Mouse (Mus musculus) layer of hippocampus, adult 9-10 months (tissue): Measurements from ENCODE around the gene Gm20388.
A peak's percentile ranks its signal among the peaks of the same experiment; 100 is the strongest.

Experiments
- DNase-seq: peaks from one replicate; pipeline ENCODE4 v3.0.0; 2022; ENCODE audit warnings: low spot score

Gene Gm20388

GRCm38 (mm10) chr8:122931834-122932560, 3021.4 kb downstream of the Gm20388 start:
- DNase-seq, result peak; percentile 73

DNA sequence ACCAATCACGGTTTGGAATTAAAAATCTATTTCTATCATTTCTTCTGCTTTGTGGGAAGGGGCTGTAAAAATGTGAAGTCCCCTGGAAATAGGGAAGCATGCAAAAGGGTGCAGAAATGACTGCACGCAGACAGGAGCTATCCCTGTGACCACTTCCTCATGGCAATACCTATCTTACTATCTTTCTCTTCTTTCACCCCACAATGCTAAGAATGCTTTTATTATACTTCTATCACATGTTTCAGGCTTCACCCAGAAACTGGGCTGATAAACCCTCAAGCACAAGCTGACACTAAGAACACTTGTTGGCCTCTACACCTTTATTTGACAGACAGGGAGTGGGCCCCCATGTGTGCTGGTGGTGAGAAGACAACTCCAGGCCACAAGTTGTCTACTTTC, 3021.9 kb downstream of the Gm20388 start:
- no peak for DNase-seq

- DNase-seq, result no peak
Observed at GRCm38 (mm10) chr8:122933973-122934372, 3023.3 kb downstream of the Gm20388 start.

DNA sequence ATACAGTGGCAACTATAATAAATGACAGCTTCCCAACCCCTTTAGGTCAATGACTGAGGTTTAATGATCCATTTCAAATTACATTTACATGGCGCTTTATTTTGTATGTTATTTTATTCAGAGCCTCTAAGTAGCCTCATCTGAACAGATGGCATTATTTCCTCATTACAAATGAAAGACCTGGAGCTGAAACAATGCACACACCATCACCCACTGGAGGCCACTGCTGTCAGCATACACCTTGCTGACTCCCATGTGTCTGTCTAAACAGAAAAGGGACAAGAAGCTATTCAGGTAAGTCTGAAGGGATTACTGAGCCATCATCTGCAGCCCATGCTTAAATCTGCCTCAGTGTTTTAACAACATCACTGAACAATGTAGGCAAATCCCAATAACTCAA, 3024.5 kb downstream of the Gm20388 start:
- no peak for DNase-seq

DNA sequence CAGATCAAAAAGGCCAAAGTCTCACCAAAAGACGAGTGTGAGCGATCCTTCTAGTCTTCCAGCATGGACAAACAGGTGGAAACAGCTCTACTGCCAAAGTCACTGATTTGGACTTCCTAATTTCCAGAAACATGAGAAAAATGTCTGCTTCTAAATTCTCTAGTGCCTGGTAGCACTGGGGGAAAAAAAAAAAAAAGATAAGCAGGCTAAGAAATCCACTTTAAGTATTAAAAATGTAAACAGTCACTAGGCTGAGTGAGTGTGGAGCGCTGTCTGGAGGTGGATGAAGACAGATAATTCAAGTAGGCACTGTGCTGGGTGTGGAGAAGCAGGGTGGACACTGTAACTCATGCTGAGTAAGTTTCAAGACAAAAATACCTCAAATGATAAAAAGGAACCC, 3025.3 kb downstream of the Gm20388 start:
- no peak for DNase-seq

GRCm38 (mm10) chr8:122937545-122938053, 3027.0 kb downstream of the Gm20388 start:
- DNase-seq, result no peak

- no peak for DNase-seq
Observed at GRCm38 (mm10) chr8:122938170-122938569, 3027.5 kb downstream of the Gm20388 start.

- no peak for DNase-seq
Observed at GRCm38 (mm10) chr8:122938591-122938990, 3027.9 kb downstream of the Gm20388 start.

GRCm38 (mm10) chr8:122942803-122943713, 3032.4 kb downstream of the Gm20388 start:
- DNase-seq, result no peak

GRCm38 (mm10) chr8:122945775-122946174, 3035.1 kb downstream of the Gm20388 start:
- no peak for DNase-seq

DNA sequence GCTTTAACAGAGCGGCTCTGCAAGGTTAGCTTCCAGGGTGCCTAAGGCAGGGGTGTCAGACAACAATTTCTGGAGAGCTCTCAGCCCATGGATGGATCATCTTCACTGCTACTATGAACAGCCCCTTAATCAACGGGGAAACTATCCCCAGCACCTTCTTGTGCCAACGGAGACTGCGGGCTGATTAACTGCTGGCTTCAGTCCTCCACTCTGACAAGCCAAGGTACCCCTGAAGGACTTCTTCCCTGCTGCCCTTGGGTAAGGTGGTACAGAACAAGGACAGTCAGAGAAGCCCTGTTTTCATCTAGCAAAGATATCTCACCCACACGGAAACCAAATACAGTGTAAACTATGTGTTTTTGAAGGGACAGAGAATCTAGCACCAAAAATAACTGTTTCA, 3039.1 kb downstream of the Gm20388 start:
- no peak for DNase-seq

DNA sequence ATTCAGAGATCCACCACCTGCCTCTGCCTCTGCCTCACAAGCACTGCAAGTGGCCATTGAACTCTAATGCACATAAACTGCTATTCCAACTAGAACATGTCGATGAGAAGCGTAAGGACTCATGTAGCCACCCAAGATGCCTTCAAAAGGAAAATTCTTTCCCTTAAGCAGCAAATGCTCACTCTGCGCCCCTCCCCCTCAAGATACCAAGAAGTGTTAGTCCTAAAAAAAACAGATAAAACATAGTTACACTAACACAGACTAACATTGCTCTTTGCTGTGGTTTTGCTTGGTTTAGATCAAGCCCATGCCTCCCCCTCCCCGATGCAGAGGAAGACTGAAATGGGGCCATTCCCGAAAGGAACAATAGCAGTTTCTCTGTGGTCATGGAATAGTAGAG, 3040.8 kb downstream of the Gm20388 start:
- DNase-seq, result no peak

DNA sequence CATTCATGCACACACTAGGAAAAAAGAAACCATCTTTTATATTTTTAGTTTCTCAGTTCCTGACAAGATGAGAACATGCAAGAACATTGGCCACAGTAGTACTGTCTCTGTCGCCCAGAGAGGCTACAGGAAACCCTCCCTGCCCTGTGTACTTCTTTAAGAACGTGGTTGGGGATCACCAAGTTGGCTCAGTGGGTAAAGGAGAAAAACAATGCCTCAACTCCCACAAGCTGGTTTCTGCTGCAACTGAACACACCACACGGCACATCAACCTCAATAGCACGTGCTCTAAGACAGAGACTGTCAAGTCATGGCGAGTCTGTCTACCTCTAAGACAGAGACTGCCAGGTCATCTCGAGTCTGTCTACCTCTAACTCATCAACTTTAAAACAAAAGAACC, 3042.4 kb downstream of the Gm20388 start:
- DNase-seq, result no peak

- no peak for DNase-seq
Observed at GRCm38 (mm10) chr8:122954090-122954799, 3043.6 kb downstream of the Gm20388 start.

GRCm38 (mm10) chr8:122955195-122955594, 3044.6 kb downstream of the Gm20388 start:
- DNase-seq, result no peak

DNA sequence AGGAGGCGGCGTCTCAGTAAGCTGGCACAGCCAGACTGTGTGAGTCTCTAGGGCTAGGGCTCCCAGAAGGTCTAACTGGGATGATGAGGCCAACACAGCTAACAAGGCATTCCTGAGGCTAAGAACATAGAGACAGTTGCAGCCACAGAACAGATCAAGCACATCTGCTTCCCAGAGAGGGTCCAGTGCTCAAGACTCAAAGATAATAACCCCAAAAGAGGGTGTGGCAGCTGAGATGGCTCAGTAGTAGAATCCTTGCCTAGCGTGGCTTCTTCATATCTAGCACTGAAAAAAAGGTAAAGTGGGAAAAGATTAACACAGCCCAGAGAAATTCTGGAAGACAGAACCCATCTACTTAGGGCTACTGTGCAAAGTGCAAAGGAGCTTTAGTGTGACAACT, 3045.4 kb downstream of the Gm20388 start:
- no peak for DNase-seq

DNA sequence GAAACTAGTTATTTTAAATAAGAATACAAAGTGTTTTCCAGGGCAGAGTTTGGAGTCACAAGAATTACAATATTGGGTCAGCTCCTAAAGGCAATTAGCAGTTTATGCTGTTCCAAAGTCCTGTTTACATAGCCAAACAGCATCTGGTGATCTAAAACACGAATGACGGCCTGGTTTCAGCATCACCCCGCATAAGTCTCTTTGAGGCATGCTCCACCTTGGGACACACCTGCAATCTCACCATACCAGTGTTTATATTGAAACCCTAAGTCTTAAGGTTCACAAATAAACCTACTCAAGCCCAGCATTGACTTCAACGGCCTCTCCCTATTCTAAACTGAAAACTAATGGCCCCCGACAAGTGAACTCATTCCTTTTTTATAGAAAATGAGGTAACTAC, 3049.7 kb downstream of the Gm20388 start:
- DNase-seq, result no peak

GRCm38 (mm10) chr8:122960932-122961331, 3050.3 kb downstream of the Gm20388 start:
- no peak for DNase-seq

DNA sequence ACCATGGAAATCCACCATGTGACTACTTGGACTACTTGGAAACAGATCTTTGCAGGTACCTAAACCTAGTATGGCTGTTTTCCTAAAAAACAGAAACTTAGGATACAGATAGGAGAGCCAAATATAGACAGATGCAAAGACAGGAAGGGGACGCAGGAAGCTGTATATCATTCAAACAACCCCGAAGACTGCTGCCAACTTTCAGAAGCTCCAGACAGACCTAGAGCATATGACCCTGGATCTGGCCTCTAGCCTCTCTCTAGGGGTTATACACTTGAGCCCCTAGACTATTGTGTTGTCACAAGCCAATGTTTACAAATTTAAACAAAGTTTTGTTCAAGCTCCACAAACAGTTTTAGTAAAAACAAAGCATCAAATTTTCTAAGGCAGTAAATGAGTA, 3050.8 kb downstream of the Gm20388 start:
- no peak for DNase-seq

DNA sequence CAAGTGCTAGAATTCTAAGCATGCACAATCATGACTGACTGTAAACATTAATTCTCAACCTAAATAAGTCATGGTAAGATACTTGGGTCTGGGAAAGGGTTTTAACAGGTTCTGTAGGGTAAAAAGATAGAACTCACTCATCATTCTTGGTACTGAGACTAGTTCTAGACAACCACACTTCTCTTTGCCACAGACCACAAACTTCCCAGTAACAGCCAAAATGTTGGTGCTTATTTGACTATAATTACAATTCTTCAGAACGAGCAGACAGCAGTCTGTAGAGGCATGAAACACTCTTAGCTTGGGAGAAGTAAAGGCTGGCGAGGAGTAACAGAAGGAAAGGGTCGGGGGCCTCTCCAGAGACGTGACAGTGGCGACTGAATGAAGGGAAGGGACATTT, 3051.4 kb downstream of the Gm20388 start:
- DNase-seq, result no peak

- DNase-seq, result no peak
Observed at GRCm38 (mm10) chr8:122966638-122967037, 3056.0 kb downstream of the Gm20388 start.

DNA sequence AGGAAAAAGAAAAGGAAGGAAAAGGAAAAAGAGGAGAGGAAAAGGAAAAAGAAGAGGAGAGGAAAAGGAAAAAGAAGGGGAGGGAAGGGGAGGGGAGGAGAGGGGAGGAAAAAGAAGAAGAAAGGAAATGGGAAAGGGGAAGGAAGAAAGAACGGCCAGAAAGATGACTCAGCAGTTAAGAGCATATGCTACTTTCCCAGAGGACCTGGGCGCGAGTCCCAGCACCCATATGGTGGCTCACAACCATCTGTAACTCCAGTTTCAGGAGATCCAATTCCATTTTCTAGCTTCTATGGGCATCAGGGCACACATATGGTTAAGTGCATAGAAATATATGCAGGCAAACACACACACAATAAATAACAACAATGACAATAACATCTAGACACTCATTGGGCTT, 3057.5 kb downstream of the Gm20388 start:
- no peak for DNase-seq
